Mouse (Mus musculus) adrenal gland, postnatal 25 days (tissue): Measurements from ENCODE around the gene Nfix. TPM values are rescaled to one million over a fixed set of nuclear protein-coding genes. Genes with fewer than 3 reads are reported as not detected.

Source experiments
- DNase-seq: peaks from one replicate; pipeline ENCODE4 v3.0.0; 2021; ENCODE audit warnings: mixed read lengths
- long read RNA-seq: library from polyadenylated mRNA; stranded (forward); transcript quantifications from one replicate; pipeline ENCODE4 v2.0.0, GENCODE M21; 2021
- total RNA-seq: library from RNA; stranded (reverse); gene quantifications from 2 replicates; pipeline ENCODE4 v1.2.3, GENCODE M21; 2021

Nfix gene
- total RNA-seq, result 87.7 and 111 TPM in 2 replicates
- long read RNA-seq, transcript Nfix-201 (9 exons, 1,403 nt), result minor isoform, 12 of 78 reads
- long read RNA-seq, transcript Nfix-202 (10 exons, 1,728 nt), result major isoform, 34 of 78 reads
- long read RNA-seq, partial matches to known transcripts, result 10 of 78 reads
- long read RNA-seq, other reads (novel, unspliced or antisense), result 22 of 78 reads

- DNase-seq, result peak; percentile 79
Observed at GRCm38 (mm10) chr8:84799999-84800831, at the start of gene Nfix. Gene Nfix (minus strand): TSS chr8:84800344.

- no peak for DNase-seq
Observed at GRCm38 (mm10) chr8:84847684-84848435, 47.7 kb upstream of the Nfix start.

GRCm38 (mm10) chr8:84846722-84847572 is 46.8 kb upstream of the Nfix start, which contains the start of gene Calr:
Gene Calr (minus strand): TSS chr8:84846934.
- DNase-seq, result peak; percentile 99

- DNase-seq, result no peak
Observed at GRCm38 (mm10) chr8:84846094-84846721, 46.1 kb upstream of the Nfix start.

GRCm38 (mm10) chr8:84845355-84846093 is 45.4 kb upstream of the Nfix start:
- DNase-seq, result peak; percentile 47

- DNase-seq, result no peak
Observed at GRCm38 (mm10) chr8:84844397-84845070, 44.4 kb upstream of the Nfix start.

- DNase-seq, result no peak
Observed at GRCm38 (mm10) chr8:84841514-84841913, 41.4 kb upstream of the Nfix start.

GRCm38 (mm10) chr8:84840248-84840999 is 40.3 kb upstream of the Nfix start, which contains the start of gene Rad23a:
Gene Rad23a (minus strand): TSS chr8:84840665.
- DNase-seq, result peak; percentile 90

- DNase-seq, result no peak
Observed at GRCm38 (mm10) chr8:84839875-84840247, 39.7 kb upstream of the Nfix start.

GRCm38 (mm10) chr8:84839411-84839810 is 39.3 kb upstream of the Nfix start:
- no peak for DNase-seq

- DNase-seq, result no peak
Observed at GRCm38 (mm10) chr8:84838513-84838912, 38.4 kb upstream of the Nfix start.

GRCm38 (mm10) chr8:84837912-84838470 is 37.8 kb upstream of the Nfix start:
- DNase-seq, result no peak

GRCm38 (mm10) chr8:84837149-84837911 is 37.2 kb upstream of the Nfix start:
- DNase-seq, result no peak

- DNase-seq, result peak; percentile 47
Observed at GRCm38 (mm10) chr8:84834866-84835855, 35.0 kb upstream of the Nfix start.

GRCm38 (mm10) chr8:84834002-84834865 is 34.1 kb upstream of the Nfix start:
- no peak for DNase-seq
